Mouse (Mus musculus) liver, embryonic 15.5 days (tissue): ENCODE measurements around the gene Arl1. TPM values are rescaled to one million over a fixed set of nuclear protein-coding genes. Genes with fewer than 3 reads are reported as not detected.

Experiments used
- ATAC-seq: fragments of 200-750 bp; cut with Nextera tagmentation; 2 replicates; pipeline ENCODE4 v1.8.0; 2017; ENCODE audit warnings: moderate number of reproducible peaks, mild to moderate bottlenecking, moderate library complexity; ENCODE audit not compliant: insufficient read depth
- H3K27ac ChIP-seq: fragments of 300-500 bp; sonication (generic); replicated peaks from 2 replicates; pipeline ENCODE4 v1.5.1; 2015; ENCODE audit warnings: mild to moderate bottlenecking, inconsistent platforms
- H3K27me3 ChIP-seq: fragments of 300-500 bp; sonication (generic); 2 replicates; pipeline ENCODE4 v1.6.1; 2015; ENCODE audit warnings: mild to moderate bottlenecking, inconsistent platforms
- H3K36me3 ChIP-seq: fragments of 300-500 bp; sonication (generic); replicated peaks from 2 replicates; pipeline ENCODE4 v1.6.1; 2015; ENCODE audit warnings: moderate library complexity, mild to moderate bottlenecking, inconsistent platforms
- H3K4me1 ChIP-seq: fragments of 300-500 bp; sonication (generic); replicated peaks from 2 replicates; pipeline ENCODE4 v1.6.1; 2015; ENCODE audit warnings: inconsistent platforms
- H3K4me2 ChIP-seq: fragments of 300-500 bp; sonication (generic); 2 replicates; pipeline ENCODE4 v1.6.1; 2015; ENCODE audit warnings: moderate library complexity, mild to moderate bottlenecking, inconsistent platforms
- H3K4me3 ChIP-seq: fragments of 300-500 bp; sonication (generic); replicated peaks from 2 replicates; pipeline ENCODE4 v1.5.1; 2015; ENCODE audit warnings: mild to moderate bottlenecking, inconsistent platforms
- H3K9ac ChIP-seq: fragments of 300-500 bp; sonication (generic); 2 replicates; pipeline ENCODE4 v1.6.1; 2015; ENCODE audit warnings: moderate library complexity, mild to moderate bottlenecking, inconsistent platforms
- H3K9me3 ChIP-seq: fragments of 300-500 bp; sonication (generic); replicated peaks from 2 replicates; pipeline ENCODE4 v1.6.1; 2016; ENCODE audit warnings: inconsistent platforms
- WGBS: fragments of 180-500 bp; shearing (Covaris S2); methylation state at CpG from one replicate; pipeline ENCODE4 v1.1.7; 2015; ENCODE audit warnings: mixed read lengths; ENCODE audit not compliant: insufficient replicate concordance; 5-methylcytosine and 5-hydroxymethylcytosine counted together
- polyA plus RNA-seq: library from polyadenylated mRNA; unstranded; fragments of >200 nt; fragmentation: Nextera tagmentation; extraction: Ambion mirVana; gene quantifications from 2 replicates; pipeline ENCODE4 v1.2.1, GENCODE M21; 2015

Arl1 gene
- polyA plus RNA-seq: 57.7 and 62.5 TPM in 2 replicates

DNA sequence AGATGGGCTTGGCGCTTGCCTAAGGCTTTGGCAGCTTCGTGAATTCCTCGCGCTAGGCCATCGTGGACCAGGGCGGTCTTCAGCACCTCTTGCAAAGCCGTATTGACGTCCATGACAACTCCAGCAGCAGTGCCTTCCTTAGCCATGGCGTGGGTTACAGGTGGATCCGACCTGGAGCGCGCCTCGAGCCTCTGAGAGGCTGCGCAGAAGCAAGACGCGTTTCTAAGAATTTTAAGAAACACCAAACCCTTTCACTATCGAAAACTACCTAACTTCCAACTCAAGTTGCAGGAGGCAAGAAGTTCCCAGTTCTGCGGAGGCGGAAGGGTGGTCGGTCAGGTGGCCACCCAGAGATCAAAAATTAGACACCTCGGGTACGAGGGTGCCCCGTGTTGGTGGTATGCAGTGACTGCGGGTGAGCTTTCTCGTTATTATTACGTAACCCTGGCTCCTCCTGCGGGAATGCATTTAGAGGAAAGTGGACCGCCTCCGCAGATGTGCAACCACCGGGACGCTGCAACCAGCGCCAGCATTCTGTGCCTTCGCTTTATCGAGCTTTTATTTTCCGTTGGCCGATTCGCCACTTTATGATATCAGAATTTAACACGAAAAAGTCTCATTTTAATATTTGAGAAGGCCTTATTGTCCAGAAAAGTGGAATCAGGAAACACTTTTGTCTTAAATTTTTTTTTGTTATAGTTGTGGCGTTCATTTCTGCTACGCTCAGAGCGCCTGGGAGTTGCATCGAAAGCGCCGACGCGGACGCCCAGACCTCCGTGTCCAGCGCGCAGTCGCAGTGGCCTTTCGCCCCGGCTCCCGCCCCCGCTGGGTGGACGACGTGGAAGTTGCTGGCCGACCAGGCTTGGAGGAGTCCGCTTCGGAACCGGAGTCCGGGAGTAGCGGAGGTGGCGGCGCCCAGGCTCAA lies at the start of gene Arl1:
TSS of gene Arl1 (plus strand) at position 288 of the 925 bp plus-strand sequence.
- Histone ChIP-seq H3K27ac (peak within 1 kb of the TSS; percentile 66), H3K36me3 (no peaks in the 10 kb centered on the region), H3K4me2 (peak within 1 kb of the TSS; percentile 86), H3K4me3 (peak within 1 kb of the TSS; percentile 89), H3K27me3 (peaks cover 4% of the 10 kb centered on the region; the same call in 1 of the 2 replicates), H3K9ac (peak within 1 kb of the TSS; percentile 81), H3K9me3 (no peaks in the 10 kb centered on the region), H3K4me1 (peaks cover 19% of the 10 kb centered on the region)
- WGBS: under 1% methylated on average over 65 of the region's 65 CpGs
- ATAC-seq: peak; percentile 87

DNA sequence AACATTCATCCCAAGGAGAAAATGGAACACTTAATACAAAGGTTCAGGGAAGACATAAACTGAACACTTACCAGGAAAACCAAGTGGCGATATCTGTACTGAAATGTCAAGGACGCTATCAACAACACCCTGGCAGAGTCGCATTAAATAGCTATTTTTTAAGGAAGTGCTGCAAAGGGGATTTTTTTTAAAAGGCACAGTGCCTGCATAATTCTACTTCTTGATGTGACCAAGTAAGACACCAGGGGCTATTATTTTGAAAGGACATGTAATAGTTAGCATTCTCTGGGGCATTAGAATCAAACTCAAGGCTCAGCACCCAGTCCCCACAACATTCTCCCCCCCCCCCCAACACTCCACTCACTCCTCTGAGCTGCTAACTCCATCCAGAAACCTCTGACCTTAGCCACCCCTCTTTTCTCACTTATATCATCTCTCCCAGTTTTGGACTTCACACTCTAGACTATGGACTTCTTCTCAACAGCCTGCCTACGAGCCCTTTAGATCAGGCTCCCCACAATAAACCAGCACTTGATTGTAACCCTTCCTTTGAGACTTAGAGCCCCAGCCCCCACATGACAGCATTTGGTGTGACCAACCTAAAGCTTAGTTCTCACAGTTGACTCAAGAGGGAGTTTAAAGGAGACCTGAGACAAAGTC lies 47.6 kb upstream of the Arl1 start:
- 46% methylated on average over 4 of the region's 4 CpGs for WGBS
- no peak overlapping the region for H3K4me3 ChIP-seq
- H3K36me3 ChIP-seq: no peaks in the 10 kb centered on the region
- H3K9me3 ChIP-seq: no peaks in the 10 kb centered on the region
- ATAC-seq: no peak
- no peak overlapping the region for H3K9ac ChIP-seq
- H3K27me3 ChIP-seq: no peaks in the 10 kb centered on the region
- H3K27ac ChIP-seq: no peak overlapping the region
- H3K4me1 ChIP-seq: no peaks in the 10 kb centered on the region
- no peak overlapping the region for H3K4me2 ChIP-seq

DNA sequence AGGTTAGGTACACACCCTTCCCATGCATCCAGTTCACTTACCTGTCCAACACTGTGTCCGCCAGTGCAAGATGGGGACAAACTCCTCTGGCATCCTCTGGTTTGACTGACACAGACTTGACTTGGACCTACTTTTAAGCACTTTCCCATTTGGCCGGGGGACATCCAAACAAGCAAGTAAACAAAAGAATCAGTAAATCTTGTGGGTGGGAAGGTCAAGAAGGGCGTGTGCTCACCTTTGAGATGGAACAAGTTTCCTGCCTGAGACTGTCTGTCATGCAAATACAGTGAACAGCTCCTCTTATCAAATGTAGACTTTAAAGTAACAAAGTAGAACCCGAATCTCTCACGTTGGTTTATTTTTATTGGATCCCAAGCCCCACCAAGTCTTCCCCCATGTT lies 45.7 kb upstream of the Arl1 start, which contains the start of gene Spic:
TSS of gene Spic (minus strand) at position 91 of the 400 bp plus-strand sequence.
- Histone ChIP-seq H3K9me3 (no peaks in the 10 kb centered on the region), H3K4me1 (no peaks in the 10 kb centered on the region), H3K4me3 (no peak within 1 kb of the TSS), H3K9ac (no peak within 1 kb of the TSS), H3K36me3 (no peaks in the 10 kb centered on the region), H3K4me2 (no peak within 1 kb of the TSS), H3K27ac (no peak within 1 kb of the TSS), H3K27me3 (no peaks in the 10 kb centered on the region)
- WGBS: 58% methylated on average over 5 of the region's 5 CpGs
- no peak for ATAC-seq

DNA sequence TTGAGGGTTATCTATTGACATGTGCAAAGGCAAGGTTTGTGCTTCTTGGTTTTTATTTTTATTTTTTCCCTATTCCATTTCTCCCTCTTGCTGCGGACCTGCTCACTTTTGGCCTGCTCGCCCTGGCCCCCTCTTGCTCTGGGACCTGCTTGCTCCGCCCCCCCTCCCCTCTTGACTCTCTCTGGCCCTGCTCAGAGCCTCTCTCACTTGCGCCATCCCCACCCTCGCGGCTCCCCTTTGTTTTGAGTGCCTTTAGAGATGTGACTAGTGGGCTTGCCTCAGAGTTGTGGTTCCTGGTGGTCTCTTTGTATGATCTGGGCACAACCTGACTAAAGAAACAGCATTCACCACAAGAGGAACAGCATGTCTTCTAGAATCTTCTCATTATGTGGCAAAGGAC lies 29.7 kb upstream of the Arl1 start:
- ATAC-seq: no peak
- Histone ChIP-seq H3K36me3 (no peaks in the 10 kb centered on the region), H3K9me3 (no peaks in the 10 kb centered on the region), H3K4me3 (no peak overlapping the region), H3K4me1 (no peaks in the 10 kb centered on the region), H3K27ac (no peak overlapping the region), H3K27me3 (no peaks in the 10 kb centered on the region), H3K4me2 (no peak overlapping the region), H3K9ac (no peak overlapping the region)
- 56% methylated on average over 6 of the region's 6 CpGs for WGBS

DNA sequence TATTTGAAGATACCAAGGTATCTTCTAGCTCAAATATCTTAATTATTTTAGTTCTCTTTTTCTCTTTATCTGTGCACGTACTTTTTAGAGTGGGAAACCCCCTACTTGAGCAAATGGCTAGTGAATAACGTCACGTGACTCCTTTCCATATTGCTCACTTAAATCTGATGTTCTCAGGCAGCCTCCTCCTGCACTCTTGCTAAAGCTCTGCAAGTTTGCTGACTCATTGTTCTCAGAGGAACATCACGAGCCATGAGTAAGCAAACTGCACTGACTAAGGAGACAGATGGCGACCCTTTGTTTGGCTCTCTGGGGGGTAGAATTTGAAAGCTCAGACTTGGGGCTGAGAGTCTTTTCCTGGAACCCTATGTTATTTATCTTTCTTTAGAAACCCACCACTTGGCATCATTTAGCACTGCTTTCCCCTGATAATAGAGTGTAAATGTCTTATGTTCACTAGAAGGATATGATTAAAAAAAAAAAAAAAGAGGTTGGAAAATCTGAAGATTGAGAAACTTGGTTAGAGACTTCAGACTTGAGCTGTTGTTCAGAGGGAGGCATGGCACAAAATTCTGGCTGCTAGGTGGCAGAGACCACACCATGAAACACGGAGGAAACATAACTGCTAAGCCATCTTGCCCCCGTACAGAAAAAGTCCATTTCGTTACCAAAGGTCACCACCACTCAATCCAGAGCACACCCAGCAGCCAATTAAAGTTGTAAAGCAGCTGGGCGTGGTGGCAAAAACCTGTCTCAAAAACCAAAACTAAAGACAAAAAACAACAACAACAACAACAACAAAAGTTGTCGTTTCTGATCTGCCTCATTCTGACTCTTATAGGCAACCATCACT lies 21.8 kb upstream of the Arl1 start:
- no peaks in the 10 kb centered on the region for H3K36me3 ChIP-seq
- WGBS: 39% methylated on average over 10 of the region's 10 CpGs
- H3K4me2 ChIP-seq: no peak overlapping the region
- H3K9me3 ChIP-seq: no peaks in the 10 kb centered on the region
- no peak overlapping the region for H3K27ac ChIP-seq
- no peak overlapping the region for H3K4me3 ChIP-seq
- H3K27me3 ChIP-seq: no peaks in the 10 kb centered on the region
- ATAC-seq: no peak
- H3K9ac ChIP-seq: no peak overlapping the region
- no peaks in the 10 kb centered on the region for H3K4me1 ChIP-seq

DNA sequence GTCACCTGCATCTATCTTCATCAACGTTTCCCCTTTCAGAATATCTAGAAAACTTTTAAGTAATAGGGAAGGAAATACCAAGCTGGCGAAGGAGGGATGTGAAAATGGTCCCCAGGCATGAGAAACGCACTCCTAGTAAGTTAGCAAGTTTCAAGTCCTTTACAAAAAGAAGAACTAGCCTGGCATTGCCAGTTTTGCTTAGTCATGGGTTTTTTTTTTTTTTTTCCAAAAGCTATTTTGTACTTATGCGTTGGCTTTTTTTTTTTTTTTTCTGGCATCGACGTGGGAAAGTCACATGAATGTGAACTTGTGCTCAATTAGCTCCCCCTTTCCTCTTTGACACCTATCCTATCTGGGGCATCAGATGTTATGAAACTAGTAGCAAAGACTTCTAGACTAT lies 18.3 kb upstream of the Arl1 start:
- Histone ChIP-seq H3K9ac (no peak overlapping the region), H3K27ac (no peak overlapping the region), H3K4me3 (no peak overlapping the region), H3K4me1 (no peaks in the 10 kb centered on the region), H3K9me3 (no peaks in the 10 kb centered on the region), H3K27me3 (no peaks in the 10 kb centered on the region), H3K36me3 (no peaks in the 10 kb centered on the region), H3K4me2 (no peak overlapping the region)
- ATAC-seq: no peak
- 13% methylated on average over 6 of the region's 6 CpGs for WGBS

DNA sequence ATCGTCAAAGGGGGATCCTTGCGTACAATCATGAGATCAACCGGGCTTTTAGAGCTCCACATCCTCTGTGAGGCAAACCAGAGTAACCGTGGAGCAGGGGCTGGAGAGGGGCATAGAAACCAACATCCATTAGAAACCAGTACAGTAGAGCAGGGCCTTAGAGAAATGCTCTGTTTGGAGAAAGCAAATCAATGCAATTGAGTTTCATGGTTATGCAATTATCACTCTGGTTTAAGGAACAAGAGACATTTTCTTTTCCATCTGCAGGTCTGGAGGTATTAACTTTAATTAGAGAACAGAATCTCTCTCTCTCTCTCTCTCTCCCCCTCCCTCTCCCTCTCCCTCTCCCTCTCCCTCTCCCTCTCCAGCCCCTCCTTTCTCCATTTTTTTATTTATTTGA lies 15.9 kb upstream of the Arl1 start:
- no peaks in the 10 kb centered on the region for H3K9me3 ChIP-seq
- no peaks in the 10 kb centered on the region for H3K36me3 ChIP-seq
- H3K27me3 ChIP-seq: no peaks in the 10 kb centered on the region
- H3K4me2 ChIP-seq: no peak overlapping the region
- H3K27ac ChIP-seq: no peak overlapping the region
- no peak overlapping the region for H3K9ac ChIP-seq
- H3K4me3 ChIP-seq: no peak overlapping the region
- H3K4me1 ChIP-seq: no peaks in the 10 kb centered on the region
- ATAC-seq: no peak
- WGBS: 61% methylated on average over 4 of the region's 4 CpGs

DNA sequence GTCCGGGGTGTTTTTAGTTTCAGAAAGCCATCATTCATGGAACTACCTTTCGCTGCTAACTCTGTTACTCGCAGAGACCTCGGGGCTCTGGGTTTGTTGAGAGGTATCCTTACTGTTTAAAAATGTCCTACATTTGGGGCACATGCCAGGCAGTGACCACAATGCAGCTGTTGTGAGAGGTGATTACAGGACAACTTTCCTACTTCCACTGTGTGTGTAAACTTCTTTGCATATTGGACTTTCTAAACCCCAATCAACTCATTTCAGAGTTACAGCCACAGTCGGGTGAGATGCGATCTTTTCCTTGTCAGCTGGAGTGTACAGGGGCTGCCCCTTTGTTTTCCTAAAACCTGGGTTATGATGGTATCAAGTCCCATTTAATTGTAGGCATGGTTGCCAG lies 15.0 kb upstream of the Arl1 start:
- H3K9me3 ChIP-seq: no peaks in the 10 kb centered on the region
- H3K4me3 ChIP-seq: no peak overlapping the region
- H3K4me1 ChIP-seq: no peaks in the 10 kb centered on the region
- no peak overlapping the region for H3K27ac ChIP-seq
- H3K4me2 ChIP-seq: no peak overlapping the region
- H3K36me3 ChIP-seq: no peaks in the 10 kb centered on the region
- no peak overlapping the region for H3K9ac ChIP-seq
- 65% methylated on average over 6 of the region's 6 CpGs for WGBS
- no peaks in the 10 kb centered on the region for H3K27me3 ChIP-seq
- ATAC-seq: no peak

DNA sequence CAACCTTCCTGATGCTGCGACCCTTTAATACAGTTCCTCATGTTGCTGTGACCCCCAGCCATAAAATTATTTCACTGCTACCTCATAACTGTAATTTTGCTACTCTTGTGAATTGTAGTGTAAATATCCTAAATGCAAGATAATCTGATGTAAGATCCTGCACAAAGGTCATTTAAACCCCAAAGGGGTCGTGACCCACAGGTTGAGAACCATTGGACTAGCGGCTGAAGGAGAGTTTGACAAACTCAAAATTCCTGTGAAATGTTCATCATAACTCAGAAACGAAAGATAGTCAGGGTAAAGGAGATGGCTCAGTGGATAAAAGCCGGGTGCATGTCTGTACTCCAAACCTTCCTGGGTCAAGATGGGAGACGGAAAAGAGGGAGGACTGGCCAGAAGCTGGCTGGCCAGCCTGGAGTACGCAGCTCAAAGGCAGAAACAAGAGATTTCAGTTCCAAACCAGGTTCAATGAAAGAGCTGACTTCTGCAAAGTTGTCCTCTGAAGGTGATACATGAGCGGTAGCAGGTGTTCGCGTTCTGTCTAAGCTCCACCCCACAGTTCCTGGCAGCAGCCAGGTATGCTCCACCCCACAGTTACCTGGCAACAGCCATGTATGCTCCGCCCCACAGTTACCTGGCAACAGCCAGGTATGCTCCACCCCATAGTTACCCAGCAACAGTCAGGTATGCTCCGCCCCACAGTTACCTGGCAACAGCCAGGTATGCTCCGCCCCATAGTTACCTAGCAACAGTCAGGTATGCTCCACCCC lies 13.5 kb upstream of the Arl1 start:
- H3K4me1 ChIP-seq: no peaks in the 10 kb centered on the region
- no peak overlapping the region for H3K9ac ChIP-seq
- no peak overlapping the region for H3K4me3 ChIP-seq
- no peak overlapping the region for H3K4me2 ChIP-seq
- ATAC-seq: no peak
- no peaks in the 10 kb centered on the region for H3K9me3 ChIP-seq
- H3K27ac ChIP-seq: no peak overlapping the region
- no peaks in the 10 kb centered on the region for H3K36me3 ChIP-seq
- H3K27me3 ChIP-seq: no peaks in the 10 kb centered on the region
- WGBS: 41% methylated on average over 13 of the region's 13 CpGs

DNA sequence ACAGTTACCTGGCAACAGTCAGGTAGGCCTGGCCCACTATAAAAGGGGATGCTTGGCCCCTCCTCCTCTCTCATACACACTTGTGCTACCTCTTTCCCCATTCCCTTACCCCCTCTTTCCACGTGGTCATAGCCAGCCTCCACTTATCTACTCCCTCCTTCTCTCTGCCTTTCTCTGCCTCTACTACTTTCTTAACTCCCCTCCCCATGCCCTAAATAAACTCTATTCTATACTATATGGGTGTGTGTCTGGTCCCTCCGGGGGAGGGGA lies 13.0 kb upstream of the Arl1 start:
- Histone ChIP-seq H3K4me1 (no peaks in the 10 kb centered on the region), H3K4me2 (no peak overlapping the region), H3K27me3 (no peaks in the 10 kb centered on the region), H3K9ac (no peak overlapping the region), H3K9me3 (no peaks in the 10 kb centered on the region), H3K4me3 (no peak overlapping the region), H3K36me3 (no peaks in the 10 kb centered on the region), H3K27ac (no peak overlapping the region)
- no peak for ATAC-seq
- 32% methylated on average over 2 of the region's 2 CpGs for whole genome bisulfite sequencing
